Mouse (Mus musculus): ENCODE measurements around the gene 2310022B05Rik.
A peak's percentile ranks its signal among the peaks of the same experiment; 100 is the strongest.

2310022B05Rik gene

GRCm38 (mm10) chr8:124658415-124658814 is 4.8 kb downstream of the 2310022B05Rik start:
- no peak for DNase-seq

- DNase-seq = no peak
Measured at GRCm38 (mm10) chr8:124657961-124658360, 5.2 kb downstream of the 2310022B05Rik start.

- no peak for DNase-seq
Measured at GRCm38 (mm10) chr8:124653568-124654475, 9.3 kb downstream of the 2310022B05Rik start.

GRCm38 (mm10) chr8:124652546-124652945 is 10.6 kb downstream of the 2310022B05Rik start:
- DNase-seq = no peak

GRCm38 (mm10) chr8:124651776-124652175 is 11.4 kb downstream of the 2310022B05Rik start:
- no peak for DNase-seq

- no peak for DNase-seq
Measured at GRCm38 (mm10) chr8:124648311-124648710, 14.9 kb downstream of the 2310022B05Rik start.

GRCm38 (mm10) chr8:124643540-124644339 is 19.4 kb downstream of the 2310022B05Rik start:
- no peak for DNase-seq

- DNase-seq = no peak
Measured at GRCm38 (mm10) chr8:124641599-124641998, 21.6 kb downstream of the 2310022B05Rik start.

- DNase-seq = no peak
Measured at GRCm38 (mm10) chr8:124635247-124635502, 28.0 kb downstream of the 2310022B05Rik start.

GRCm38 (mm10) chr8:124634411-124635246 is 28.5 kb downstream of the 2310022B05Rik start:
- DNase-seq = no peak

- DNase-seq = no peak
Measured at GRCm38 (mm10) chr8:124633001-124633703, 30.0 kb downstream of the 2310022B05Rik start.

- no peak for DNase-seq
Measured at GRCm38 (mm10) chr8:124631966-124632365, 31.2 kb downstream of the 2310022B05Rik start.

GRCm38 (mm10) chr8:124630891-124631290 is 32.3 kb downstream of the 2310022B05Rik start:
- no peak for DNase-seq

- no peak for DNase-seq
Measured at GRCm38 (mm10) chr8:124630489-124630888, 32.7 kb downstream of the 2310022B05Rik start.

GRCm38 (mm10) chr8:124626251-124626650 is 36.9 kb downstream of the 2310022B05Rik start:
- no peak for DNase-seq

- no peak for DNase-seq
Measured at GRCm38 (mm10) chr8:124621255-124621654, 41.9 kb downstream of the 2310022B05Rik start.

GRCm38 (mm10) chr8:124618252-124618651 is 44.9 kb downstream of the 2310022B05Rik start:
- no peak for DNase-seq

- peak; percentile 77 for DNase-seq
Measured at GRCm38 (mm10) chr8:124617266-124617869, 45.8 kb downstream of the 2310022B05Rik start.

GRCm38 (mm10) chr8:124614325-124614724 is 48.8 kb downstream of the 2310022B05Rik start:
- no peak for DNase-seq

GRCm38 (mm10) chr8:124608972-124609353 is 54.2 kb downstream of the 2310022B05Rik start:
- no peak for DNase-seq

- peak; percentile 68 for DNase-seq
Measured at GRCm38 (mm10) chr8:124608239-124608971, 54.8 kb downstream of the 2310022B05Rik start.

Data from thymus, postnatal 4 days (tissue).